Mouse (Mus musculus): ENCODE measurements around the gene Clpsl2.
"Not testable (repeated sequence)": the region's sequence is repeated elsewhere in the genome, so short reads cannot be mapped to it uniquely, and the experiment has no call there.

Gene Clpsl2

GRCm38 (mm10) chr17:28521071-28521726, 28.0 kb upstream of the Clpsl2 start:
- DNase-seq: peak; percentile 64 to 73

GRCm38 (mm10) chr17:28521920-28522319, 27.3 kb upstream of the Clpsl2 start:
- DNase-seq: no peak

- peak; percentile 97 to 98 for DNase-seq
Measured at GRCm38 (mm10) chr17:28522623-28523354, 26.4 kb upstream of the Clpsl2 start.

GRCm38 (mm10) chr17:28523355-28524008, 25.7 kb upstream of the Clpsl2 start:
- DNase-seq: no peak

- DNase-seq: peak; percentile 61 to 70
Measured at GRCm38 (mm10) chr17:28524009-28524695, 25.1 kb upstream of the Clpsl2 start.

GRCm38 (mm10) chr17:28524831-28525430, 24.3 kb upstream of the Clpsl2 start:
- no peak for DNase-seq

- DNase-seq: peak; percentile 13 to 34
Measured at GRCm38 (mm10) chr17:28527184-28528042, 21.8 kb upstream of the Clpsl2 start.

- DNase-seq: peak; percentile 86 to 88
Measured at GRCm38 (mm10) chr17:28528043-28528351, 21.2 kb upstream of the Clpsl2 start.

GRCm38 (mm10) chr17:28529116-28529515, 20.1 kb upstream of the Clpsl2 start:
- no peak for DNase-seq

GRCm38 (mm10) chr17:28530506-28530905, 18.7 kb upstream of the Clpsl2 start, which contains the start of gene Armc12:
Gene Armc12 (plus strand): TSS chr17:28530806.
- DNase-seq: no peak

GRCm38 (mm10) chr17:28531946-28532345, 17.3 kb upstream of the Clpsl2 start:
- no peak for DNase-seq

GRCm38 (mm10) chr17:28532557-28532956, 16.7 kb upstream of the Clpsl2 start:
- no peak for DNase-seq

- DNase-seq: no peak
Measured at GRCm38 (mm10) chr17:28533327-28533726, 15.9 kb upstream of the Clpsl2 start.

GRCm38 (mm10) chr17:28537881-28538280, 11.3 kb upstream of the Clpsl2 start:
- no peak for DNase-seq

GRCm38 (mm10) chr17:28546925-28547324, 2.3 kb upstream of the Clpsl2 start:
- DNase-seq: no peak

- no peak for DNase-seq
Measured at GRCm38 (mm10) chr17:28548550-28548949, 661 bp upstream of the Clpsl2 start.

GRCm38 (mm10) chr17:28553040-28553793, 4.0 kb downstream of the Clpsl2 start:
- DNase-seq: peak; percentile 72 to 79

GRCm38 (mm10) chr17:28554021-28554420, 4.8 kb downstream of the Clpsl2 start:
- not testable (repeated sequence) for DNase-seq

- DNase-seq: no peak
Measured at GRCm38 (mm10) chr17:28556635-28557396, 7.6 kb downstream of the Clpsl2 start.

GRCm38 (mm10) chr17:28557772-28558171, 8.6 kb downstream of the Clpsl2 start:
- DNase-seq: no peak
